Mouse (Mus musculus): ENCODE data around the gene Ssna1.

The Ssna1 gene

DNA sequence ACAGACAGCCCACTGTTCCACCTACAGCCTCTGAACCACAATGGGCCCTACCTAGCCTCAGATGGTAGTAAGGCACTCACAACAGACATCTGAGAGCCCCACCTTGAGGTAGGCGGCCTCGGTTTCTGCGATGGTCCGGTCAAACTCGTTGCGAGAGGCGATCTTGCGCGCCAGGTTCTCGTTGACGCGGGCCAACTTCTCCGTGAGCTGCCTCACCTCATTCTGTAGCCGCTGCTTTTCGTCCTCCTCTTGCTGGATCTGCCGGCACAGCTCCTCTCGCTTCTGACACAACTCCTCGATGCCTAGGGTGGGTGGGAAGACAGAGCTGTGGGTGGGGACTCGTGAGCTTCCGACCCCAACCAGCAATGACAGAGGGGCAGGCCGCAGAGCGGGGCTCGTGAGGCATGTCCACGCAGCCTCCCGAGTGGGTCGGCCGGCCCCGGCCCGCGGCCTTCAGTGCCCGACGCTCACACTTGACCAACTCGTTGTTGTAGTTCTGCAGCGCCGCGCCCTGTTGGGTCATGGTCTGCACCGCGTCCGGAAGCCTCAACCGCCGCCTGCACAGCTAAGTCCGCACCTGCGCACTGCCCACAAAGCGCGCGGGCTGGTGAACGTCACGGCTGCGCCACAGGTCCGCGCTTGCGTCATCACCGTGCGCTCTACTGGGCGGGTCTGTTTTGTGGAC, at the start of gene Ssna1, which contains the start of gene Anapc2:
Gene Ssna1, minus strand, starts transcription at position 612 of the 685 bp plus-strand sequence.
Gene Anapc2, plus strand, starts transcription at position 652 of the 685 bp plus-strand sequence.
- peak; percentile 94 for DNase-seq (ENCODE audit: low spot score)

DNA sequence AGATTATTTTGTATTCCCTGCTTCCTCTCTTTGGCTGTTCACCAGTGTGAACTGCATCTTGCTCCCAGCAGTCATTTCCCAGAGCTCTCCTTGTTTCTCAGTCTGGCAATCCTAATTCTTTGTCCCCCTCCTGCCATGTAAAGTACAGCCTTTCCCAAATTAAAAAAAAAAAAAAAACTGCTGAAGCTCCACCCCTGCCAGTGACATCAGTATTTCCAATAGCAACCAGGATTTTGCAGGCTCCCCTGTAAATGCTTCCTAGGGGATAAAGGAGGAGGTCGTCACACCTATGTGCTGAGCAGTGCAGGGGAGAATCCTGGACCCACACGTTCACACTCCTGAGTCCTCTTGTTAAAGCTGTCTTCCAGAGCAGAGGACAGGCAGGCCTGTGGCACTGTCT, 47.8 kb upstream of the Ssna1 start:
- no peak for DNase-seq (ENCODE audit: low spot score)

DNA sequence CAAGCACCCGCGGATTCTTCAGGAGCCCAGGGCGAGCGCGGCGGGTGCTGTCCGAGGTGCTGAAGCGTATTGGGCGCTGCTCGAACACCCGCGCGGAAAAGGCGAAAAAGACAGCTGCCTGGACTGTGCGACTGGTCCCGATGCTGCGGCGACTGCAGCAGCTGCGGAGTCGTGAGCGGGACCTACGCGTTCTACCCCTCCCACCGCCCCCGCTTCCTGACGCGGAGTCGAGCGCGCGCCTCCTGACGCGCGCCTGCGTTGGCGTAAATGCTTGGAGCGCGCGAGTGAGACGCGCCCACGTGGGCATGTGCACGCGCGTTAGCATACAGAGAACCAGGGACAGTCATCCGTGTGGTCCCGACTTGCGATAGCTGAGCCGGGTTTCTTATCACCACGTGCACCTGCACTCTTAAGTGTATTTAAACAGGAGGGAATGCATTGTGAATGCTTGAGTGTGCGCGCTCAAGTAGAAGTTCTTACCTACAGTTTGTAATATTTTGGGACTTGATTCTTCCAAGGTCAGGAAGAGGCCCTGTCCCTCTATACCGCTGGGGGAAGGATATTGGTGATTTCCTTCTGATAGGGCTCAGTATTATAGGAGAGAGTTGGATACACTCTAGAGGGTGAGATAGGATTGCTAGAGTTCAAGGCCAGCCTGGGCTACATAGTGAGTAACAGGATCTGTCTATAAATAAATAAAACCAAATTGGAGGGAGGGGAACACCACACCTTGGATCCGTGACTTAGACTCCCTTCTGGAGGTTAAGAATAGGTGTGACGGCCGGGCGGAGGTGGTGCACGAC, 46.9 kb upstream of the Ssna1 start, which contains the start of gene Grin1:
Gene Grin1, minus strand, starts transcription at position 217 of the 803 bp plus-strand sequence.
- DNase-seq (ENCODE audit: low spot score): no peak

DNA sequence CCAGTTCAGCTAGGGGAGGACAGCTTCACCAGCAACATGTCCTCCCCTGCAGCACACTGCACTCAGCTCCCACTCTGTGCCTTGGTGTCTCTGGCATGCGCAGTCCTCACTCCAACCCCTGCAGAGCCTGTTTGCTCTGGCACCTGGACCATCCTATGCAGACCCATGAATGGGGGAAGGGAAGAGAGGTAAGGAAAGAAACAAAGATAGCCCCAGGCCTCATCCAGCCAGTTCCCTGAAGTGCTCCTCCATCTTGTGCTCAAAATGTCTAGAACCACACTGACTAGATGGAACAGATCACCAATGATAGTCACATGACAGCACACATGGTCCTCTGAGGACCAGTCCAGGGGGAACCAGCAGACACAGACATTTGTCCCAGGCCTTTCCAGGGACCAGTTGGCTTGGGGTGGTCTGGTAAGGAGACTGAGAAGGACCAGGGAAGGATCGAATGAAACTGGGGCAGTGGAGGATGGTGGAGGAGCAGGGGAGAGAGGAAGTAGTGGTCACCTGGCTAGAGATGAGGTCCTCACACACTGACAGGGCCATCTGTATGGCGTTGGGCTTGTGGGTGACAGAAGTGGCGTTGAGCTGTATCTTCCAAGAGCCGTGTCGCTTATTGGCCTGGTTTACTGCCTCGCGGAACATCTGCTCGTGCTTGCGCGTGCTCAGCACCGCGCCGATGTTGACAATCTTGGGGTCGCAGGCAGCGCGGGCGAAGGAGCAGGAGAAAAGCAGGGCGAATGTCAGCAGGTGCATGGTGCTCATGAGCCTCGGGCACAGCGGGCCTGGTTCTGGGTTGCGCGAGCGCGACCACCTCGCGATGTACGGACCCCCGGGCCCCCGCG, 46.1 kb upstream of the Ssna1 start:
- no peak for DNase-seq (ENCODE audit: low spot score)

DNA sequence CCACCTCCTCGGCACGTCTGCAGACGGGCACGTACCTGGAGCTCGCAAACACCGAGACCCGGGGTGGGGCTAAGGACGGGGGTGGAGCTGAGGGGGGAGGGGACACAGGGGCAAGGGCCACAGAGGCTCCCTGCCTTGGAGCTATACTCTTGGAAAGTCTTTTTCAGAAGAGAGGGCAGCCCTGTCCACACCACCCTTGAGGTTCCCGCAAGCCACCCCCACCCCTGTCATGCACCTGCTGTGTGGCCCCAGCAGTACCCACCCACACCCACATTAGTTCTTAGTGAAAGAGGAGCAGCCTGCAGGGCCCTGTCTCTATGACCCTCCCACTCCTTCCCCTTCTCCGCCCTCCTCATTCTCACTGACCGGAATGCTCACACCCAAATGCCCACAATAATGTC, 39.3 kb upstream of the Ssna1 start:
- no peak for DNase-seq (ENCODE audit: low spot score)

DNA sequence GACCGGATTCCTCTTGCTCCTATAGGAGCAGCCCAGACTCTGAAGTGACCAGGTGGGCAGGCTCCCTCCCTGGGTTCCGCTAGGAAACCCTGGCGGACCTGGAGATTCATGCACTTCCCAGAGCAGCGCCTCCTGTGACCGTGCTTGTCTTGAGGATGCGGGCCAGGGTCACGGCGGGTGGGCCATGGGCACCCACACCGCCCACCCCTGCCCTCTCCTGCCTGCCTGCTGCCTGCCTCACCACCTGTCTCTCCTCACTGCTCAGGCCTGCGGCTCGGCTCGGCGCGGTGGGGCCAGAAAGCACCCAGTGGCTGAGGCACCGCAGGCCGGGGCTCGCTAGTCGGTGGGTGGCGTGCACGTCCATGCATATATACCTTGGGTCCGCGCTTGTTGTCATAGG, 38.7 kb upstream of the Ssna1 start:
- DNase-seq (ENCODE audit: low spot score): no peak

DNA sequence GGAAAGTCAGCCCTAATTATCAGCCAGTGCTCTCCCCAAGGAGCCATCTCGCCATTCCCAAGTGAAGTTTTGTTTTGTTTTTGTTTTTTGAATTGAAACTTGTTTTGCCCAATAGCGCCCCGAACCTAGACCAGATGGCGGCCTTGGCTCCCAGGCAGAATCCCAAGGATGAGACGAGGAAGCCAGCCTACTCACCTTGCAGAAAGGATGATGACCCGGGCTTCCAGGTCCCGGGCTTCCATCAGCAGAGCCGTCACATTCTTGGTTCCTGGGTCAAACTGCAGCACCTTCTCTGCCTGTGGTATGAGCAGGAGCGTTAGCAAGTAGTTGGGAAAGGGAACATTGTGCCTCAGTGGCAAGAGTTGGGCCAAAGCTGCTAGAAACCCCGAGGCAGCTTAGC, 37.9 kb upstream of the Ssna1 start:
- DNase-seq (ENCODE audit: low spot score): no peak

DNA sequence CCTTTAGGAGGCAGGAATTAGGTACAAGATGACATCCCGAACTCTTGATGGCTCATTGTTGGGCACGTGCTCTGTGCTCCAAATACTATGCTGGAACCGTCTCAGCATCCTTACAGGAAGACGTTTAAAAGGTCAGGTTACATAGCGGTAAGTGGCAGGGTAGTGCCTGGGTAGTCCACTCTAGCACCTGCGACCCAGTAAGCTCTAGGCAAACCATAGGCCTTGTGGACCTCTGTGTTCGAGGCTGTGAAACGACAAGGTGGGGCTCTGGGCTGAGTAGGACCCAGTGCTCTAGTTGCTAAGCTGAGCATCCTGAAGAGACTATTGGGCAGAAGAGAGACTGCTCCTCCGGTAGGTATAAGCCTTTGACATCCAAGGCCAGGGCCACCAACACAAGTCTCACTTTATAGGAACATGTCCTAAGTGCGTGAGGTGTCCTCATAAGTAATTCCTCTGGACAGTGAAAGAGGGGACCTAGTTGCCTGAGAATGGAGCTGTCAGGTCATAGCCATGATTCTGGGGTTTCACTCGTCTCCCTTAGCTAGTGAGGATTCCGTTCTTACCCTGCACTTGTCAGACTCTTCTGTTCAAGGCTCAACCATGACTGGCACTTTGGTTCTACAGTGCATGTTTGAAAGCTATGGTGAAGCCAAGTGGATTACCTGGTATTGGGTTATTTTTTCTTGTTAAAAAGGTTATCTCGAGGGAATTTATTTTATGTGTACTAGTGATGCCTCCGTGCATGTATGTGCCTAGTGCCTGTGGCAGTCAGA, 33.5 kb upstream of the Ssna1 start:
- no peak for DNase-seq (ENCODE audit: low spot score)

DNA sequence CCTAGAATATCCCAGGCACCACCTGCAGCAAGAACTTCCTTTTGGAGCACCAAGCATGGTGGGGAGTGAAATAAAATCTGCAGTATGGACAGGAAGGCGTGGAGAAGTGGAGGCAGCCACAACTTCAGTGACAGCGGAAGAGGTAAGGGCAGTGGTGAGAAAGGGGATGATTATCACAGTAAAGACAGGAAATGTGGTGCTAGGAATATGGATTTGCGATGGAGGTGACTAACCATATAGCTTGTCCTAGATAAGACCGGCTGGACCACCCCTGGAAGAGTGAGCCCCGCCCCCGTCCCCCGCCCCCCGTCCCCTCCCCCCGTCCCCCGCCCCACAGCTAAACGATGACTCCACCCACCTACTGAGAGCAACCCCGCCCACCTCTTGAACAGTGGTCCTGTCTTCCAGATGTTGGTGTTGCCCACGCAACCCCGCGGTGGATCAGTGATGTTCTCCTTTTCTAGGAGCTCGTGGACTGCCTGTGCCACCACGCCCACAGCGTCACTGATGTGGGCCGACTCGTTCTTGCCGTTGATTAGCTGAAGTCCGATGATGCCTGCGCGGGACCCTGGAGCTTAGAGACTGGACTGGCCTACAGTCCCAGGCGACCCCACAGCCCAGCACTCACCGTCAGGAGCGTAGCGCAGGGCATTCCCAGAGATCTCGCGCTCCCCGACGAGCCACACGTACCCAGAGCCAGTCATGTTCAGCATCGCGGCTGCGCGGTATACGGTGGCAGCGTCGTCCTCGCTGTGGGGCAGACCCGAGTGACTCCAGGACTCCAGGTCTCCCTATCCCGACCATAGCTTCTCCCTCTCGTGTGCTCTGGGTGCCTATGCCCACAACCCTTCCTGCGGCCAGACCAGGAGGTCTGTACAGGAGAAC, 32.7 kb upstream of the Ssna1 start:
- DNase-seq (ENCODE audit: low spot score): no peak

DNA sequence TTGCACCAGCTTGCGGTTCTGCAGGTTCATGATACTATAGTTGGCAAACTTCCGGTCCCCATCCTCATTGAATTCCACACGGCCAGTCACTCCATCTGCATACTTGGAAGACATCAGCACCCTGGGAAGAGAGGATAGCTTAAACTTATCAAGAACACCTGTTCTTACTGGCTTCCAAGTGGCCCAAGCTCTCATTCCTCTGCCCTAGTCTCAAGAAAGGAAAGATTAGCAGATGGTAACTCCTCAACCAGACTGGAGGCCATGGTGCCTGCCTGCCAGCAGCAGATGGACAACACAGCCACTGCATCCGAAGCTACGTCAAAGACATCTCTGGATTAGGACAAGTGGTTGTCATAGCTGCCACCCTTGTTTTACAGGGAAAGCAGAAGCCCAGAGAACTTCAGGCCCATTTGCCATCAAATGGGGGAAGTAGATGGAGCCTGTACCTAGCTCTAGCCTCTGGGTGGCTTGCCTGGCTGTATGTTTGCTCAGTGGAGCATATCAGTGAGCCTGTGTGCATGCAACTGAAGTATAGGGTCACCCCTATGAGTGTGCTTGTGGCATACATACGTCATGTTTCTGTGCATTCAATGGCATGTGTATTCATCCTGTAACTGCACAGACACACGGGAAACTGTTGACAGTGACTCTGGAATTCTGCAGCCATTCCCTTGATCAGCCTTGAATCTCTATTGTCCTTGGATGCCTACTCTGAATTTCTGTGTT, 31.9 kb upstream of the Ssna1 start:
- no peak for DNase-seq (ENCODE audit: low spot score)

DNA sequence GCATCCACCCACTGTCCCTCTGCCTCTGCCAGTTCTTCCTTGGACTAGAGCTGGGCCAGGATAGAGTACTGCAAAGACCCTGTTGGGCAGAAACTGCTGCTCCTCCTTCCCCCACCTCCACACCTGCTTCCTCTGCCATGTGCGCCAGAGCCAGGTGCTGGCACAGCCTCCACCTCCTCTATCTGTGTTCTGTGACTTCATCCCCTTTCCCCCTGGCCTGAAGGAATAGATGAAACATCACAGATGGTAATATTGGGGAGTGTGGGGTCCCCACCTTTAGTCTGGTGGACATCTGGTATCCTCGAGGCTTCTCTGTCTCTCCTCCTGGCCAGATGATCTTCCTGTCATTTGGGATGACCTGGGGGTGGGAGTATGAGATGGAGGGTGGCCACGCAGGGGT, 31.2 kb upstream of the Ssna1 start:
- no peak for DNase-seq (ENCODE audit: low spot score)

DNA sequence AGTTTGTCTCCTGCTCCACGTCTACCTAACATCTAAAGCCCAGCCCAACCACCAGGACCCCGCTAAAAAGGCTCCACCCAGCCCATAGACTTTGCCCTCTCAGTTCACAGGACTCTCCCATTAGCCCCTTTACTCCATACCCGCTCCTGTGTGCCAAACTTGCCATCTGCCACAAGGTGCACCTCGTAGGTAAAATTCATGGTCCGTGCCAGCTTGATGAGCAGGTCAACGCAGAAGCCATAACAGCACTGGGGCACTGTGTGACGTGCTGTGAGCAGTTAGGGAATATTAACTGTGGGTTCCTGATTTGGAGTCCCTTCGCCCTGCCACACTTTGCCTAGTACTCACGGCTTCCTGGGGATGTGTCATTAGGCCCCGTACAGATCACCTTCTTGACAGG, 25.8 kb upstream of the Ssna1 start:
- DNase-seq (ENCODE audit: low spot score): no peak

DNA sequence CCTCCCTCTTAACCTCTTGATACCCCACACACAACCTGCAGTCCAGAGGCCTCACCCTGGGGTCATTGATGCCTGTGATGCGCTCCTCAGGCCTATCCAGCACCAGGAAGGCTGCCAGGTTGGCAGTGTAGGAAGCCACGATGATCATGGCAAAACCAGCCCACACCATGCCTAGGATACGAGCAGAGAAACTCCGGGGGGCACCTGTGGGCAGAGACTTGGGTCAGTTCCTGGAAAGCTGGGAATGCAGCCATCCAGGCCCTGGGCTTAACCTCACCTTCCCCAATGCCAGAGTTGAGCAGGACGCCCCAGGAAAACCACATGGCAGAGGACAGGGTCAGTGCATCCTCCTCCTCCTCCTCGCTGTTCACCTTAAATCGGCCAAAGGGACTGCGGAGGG, 24.9 kb upstream of the Ssna1 start:
- no peak for DNase-seq (ENCODE audit: low spot score)

DNA sequence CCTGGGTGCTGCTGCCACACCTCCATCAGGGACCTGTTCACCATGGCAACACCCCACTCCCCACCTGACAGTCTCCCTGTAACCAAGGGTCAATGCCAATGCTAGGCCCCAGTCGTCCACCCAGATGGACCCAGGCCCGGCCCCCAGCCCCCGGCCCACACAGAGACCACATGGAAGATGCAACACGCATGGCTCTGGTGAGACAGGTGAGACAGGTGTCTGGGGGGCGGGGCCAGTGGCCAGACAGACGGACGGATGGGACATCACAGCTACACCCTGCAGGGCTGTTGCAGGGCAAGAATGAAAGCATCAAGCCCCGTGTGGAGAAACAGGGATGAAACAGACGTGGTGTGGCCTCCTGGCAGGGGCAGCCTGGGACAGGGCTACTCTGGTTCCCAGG, 21.5 kb upstream of the Ssna1 start:
- no peak for DNase-seq (ENCODE audit: low spot score)

DNA sequence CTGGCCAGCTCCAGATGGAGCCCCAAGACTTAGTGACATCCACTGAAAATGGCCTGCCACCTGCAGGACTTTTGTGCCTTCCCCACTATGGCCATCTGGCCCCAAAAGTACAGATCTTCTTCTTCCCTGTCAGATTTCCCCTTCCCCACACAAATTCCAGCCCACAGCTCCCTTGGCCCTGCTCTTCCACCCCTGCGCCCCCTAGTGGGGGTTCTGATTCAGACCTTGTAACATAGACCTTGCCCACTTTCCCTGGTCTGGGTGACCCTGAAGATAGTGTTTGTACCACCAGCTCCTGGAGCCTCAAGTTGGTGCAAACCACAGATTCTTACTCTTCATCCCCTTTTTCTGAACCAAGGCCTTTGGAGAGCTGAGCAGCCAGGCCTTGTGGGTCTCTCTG, 20.6 kb upstream of the Ssna1 start:
- peak; percentile 66 for DNase-seq (ENCODE audit: low spot score)

DNA sequence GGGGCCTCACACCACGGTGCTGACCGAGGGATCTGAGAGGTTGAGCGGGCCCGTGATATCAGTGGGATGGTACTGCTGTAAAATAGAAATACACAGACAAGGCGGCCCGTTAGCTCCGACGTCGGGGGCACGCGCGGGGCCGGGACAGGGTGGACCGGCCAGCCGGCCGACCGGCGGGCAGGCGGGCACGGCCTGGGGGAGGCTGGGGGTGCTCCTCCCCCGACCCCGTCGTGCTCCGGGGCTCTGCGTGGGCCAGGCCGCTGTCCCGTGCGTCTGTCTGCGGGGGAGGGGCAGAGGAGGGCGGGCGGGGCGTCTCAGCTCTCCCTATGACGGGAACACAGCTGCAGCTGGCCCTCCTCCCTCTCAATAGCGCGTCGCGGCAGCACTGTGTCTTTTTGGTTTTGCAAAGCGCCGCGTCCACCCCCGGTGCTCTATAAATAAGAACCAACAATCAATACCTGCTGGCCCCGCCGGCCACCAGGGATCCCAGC, 19.9 kb upstream of the Ssna1 start:
- DNase-seq (ENCODE audit: low spot score): no peak

DNA sequence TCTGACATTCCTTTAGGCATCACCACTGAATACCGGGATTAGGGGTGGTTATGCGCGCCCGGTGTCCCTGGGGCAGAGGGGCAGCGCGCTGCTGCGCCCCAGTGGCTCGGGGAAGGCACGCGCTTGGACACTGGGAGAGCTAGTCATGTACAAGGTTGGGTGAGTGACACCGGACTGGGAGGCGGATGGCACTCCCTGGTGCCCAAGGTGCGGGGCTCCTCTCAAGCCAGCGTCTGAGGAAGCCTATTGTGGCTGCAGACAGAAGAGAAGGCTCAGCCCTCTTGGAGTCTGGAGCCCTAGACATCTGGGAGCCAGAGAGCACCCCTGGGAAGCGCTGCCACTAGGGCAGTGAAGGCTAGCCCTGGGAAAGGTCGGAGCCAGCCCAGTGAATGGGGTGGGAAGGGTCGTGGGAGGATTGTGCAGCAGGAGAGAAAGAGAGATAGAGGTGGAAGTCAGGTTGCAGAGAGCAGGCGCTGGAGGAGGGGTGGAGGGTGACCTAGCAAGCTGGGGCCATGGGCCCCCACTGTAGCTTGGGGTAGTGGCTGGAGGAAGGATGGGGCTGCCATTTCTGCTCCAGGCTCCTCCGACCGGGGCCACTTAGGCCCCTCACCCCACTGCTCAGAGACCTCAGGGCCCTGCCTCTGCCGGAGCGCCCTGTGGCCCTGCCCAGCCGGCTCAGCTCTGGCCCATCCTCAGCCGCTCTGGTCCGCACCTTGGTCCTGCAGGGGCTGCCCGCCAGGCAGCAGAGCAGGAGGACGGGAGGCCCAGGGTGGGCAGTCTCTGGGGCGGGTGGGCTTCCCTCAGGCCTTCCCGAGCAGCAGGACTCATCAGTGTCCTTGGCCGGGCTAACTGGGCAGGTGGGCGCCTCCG, 19.2 kb upstream of the Ssna1 start:
- DNase-seq (ENCODE audit: low spot score): no peak

DNA sequence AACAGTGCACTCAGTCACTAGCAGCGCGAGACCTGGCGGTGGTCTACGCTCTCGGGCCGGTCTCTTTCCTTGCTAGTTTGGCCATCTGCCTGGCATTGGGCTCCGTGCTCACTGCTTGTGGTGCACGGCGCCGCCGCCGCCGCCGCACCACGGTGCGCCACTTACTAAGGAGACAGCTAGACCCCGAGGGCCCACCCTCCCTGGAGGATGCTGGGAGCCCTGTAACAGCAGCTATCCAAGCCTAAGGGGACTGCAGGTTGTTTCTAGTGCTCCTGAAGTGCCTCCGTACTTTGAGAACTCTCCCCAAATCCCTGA, 18.5 kb upstream of the Ssna1 start:
- no peak for DNase-seq (ENCODE audit: low spot score)
